Mouse (Mus musculus) heart, embryonic 14.5 days (tissue): Measurements from ENCODE around the gene Zc3hav1. TPM values are rescaled to one million over a fixed set of nuclear protein-coding genes. Genes with fewer than 3 reads are reported as not detected.

Source experiments
- ATAC-seq: fragments of 200-750 bp; cut with Nextera tagmentation; 2 replicates; pipeline ENCODE4 v1.8.0; 2017; ENCODE audit warnings: low read depth, moderate TSS enrichment; ENCODE audit not compliant: insufficient number of reproducible peaks, insufficient read depth, low FRiP score
- H3K27ac ChIP-seq, 2 experiments: fragments of 200-500 bp in 1 of 2; fragments of 300-500 bp in 1 of 2; sonication (generic) in 1 of 2; replicated peaks in 1 of 2; 2 replicates each; pipeline ENCODE4 v1.5.1; 2012 to 2014; ENCODE audit warnings: low read depth in 2 of 2, low read length in 2 of 2, control low read depth in 1 of 2, mild to moderate bottlenecking in 1 of 2, mixed read lengths in 1 of 2; ENCODE audit not compliant: control insufficient read depth in 1 of 2, insufficient read depth in 1 of 2
- H3K27me3 ChIP-seq: fragments of 300-500 bp; sonication (generic); 2 replicates; pipeline ENCODE4 v1.6.1; 2014; ENCODE audit warnings: mild to moderate bottlenecking, low read length, control low read depth; ENCODE audit not compliant: control insufficient read depth, insufficient read depth
- H3K36me3 ChIP-seq: fragments of 300-500 bp; sonication (generic); 2 replicates; pipeline ENCODE4 v1.6.1; 2014; ENCODE audit warnings: mild to moderate bottlenecking, control low read depth, low read length, mixed read lengths; ENCODE audit not compliant: control insufficient read depth, insufficient read depth
- H3K4me1 ChIP-seq, 2 experiments: fragments of 200-500 bp in 1 of 2; fragments of 300-500 bp in 1 of 2; sonication (generic) in 1 of 2; 2 replicates each; pipeline ENCODE4 v1.6.1; 2012 to 2014; ENCODE audit warnings: low read length in 2 of 2, control low read depth in 1 of 2, mixed read lengths in 1 of 2; ENCODE audit not compliant: control insufficient read depth in 2 of 2, insufficient read depth in 2 of 2
- H3K4me2 ChIP-seq: fragments of 300-500 bp; sonication (generic); 2 replicates; pipeline ENCODE4 v1.6.1; 2014; ENCODE audit warnings: mild to moderate bottlenecking, low read length
- H3K4me3 ChIP-seq, 2 experiments: fragments of 200-500 bp in 1 of 2; fragments of 300-500 bp in 1 of 2; sonication (generic) in 1 of 2; 2 replicates each; pipeline ENCODE4 v1.5.1; 2012 to 2014; ENCODE audit warnings: low read length in 2 of 2, mild to moderate bottlenecking in 2 of 2, control low read depth in 1 of 2, low read depth in 1 of 2, moderate library complexity in 1 of 2; ENCODE audit not compliant: control insufficient read depth in 1 of 2, insufficient read depth in 1 of 2
- H3K9ac ChIP-seq: fragments of 300-500 bp; sonication (generic); 2 replicates; pipeline ENCODE4 v1.6.1; 2014; ENCODE audit warnings: mild to moderate bottlenecking, low read length
- H3K9me3 ChIP-seq: fragments of 300-500 bp; sonication (generic); 2 replicates; pipeline ENCODE4 v1.6.1; 2016; ENCODE audit warnings: low read length, control low read depth; ENCODE audit not compliant: control insufficient read depth
- WGBS: fragments of 180-500 bp; shearing (Covaris S2); extraction: QIAGEN DNeasy Blood & Tissue Kit; methylation state at CpG from one replicate; pipeline ENCODE4 v1.1.7; 2014; 5-methylcytosine and 5-hydroxymethylcytosine counted together
- polyA plus RNA-seq: library from polyadenylated mRNA; unstranded; fragments of >200 nt; fragmentation: Nextera tagmentation; extraction: Ambion mirVana; gene quantifications from 2 replicates; pipeline ENCODE4 v1.2.1, GENCODE M21; 2014

Gene Zc3hav1
- polyA plus RNA-seq, 1 experiment from 2014 or later, result 7.2 TPM

GRCm38 (mm10) chr6:38341751-38342665 lies 12.4 kb downstream of the Zc3hav1 start:
- 0 out of 4 replicates have a peak overlapping the region, but pooled peaks of 1 of the 2 experiments have one; percentile 1 for H3K4me3 ChIP-seq
- no peak overlapping the region for H3K27ac ChIP-seq
- peaks cover 11 to 13% of the 10 kb centered on the region in 2 experiments for H3K4me1 ChIP-seq
- no peak overlapping the region for H3K9ac ChIP-seq
- ATAC-seq, result peak; percentile 30; the same call in 1 of the 2 replicates
- no peaks in the 10 kb centered on the region for H3K9me3 ChIP-seq
- no peaks in the 10 kb centered on the region for H3K27me3 ChIP-seq
- WGBS, result 19% methylated on average over 11 of the region's 11 CpGs
- peak overlapping the region; percentile 37 for H3K4me2 ChIP-seq
- H3K36me3 ChIP-seq, result peaks cover 8% of the 10 kb centered on the region; the same call in 1 of the 2 replicates

- Histone ChIP-seq H3K9me3 (no peaks in the 10 kb centered on the region), H3K27ac (no peak overlapping the region), H3K4me3 (no peak overlapping the region), H3K27me3 (no peaks in the 10 kb centered on the region), H3K9ac (no peak overlapping the region), H3K4me1 (peaks cover 11 to 12% of the 10 kb centered on the region in 2 experiments), H3K4me2 (no peak overlapping the region), H3K36me3 (peaks cover 19% of the 10 kb centered on the region)
- 67% methylated on average over 2 of the region's 2 CpGs for WGBS
- no peak for ATAC-seq
Observed at GRCm38 (mm10) chr6:38339078-38339477, 15.3 kb downstream of the Zc3hav1 start.

GRCm38 (mm10) chr6:38337951-38338350 lies 16.5 kb downstream of the Zc3hav1 start:
- 76% methylated on average over 6 of the region's 6 CpGs for WGBS
- no peaks in the 10 kb centered on the region for H3K27me3 ChIP-seq
- H3K4me3 ChIP-seq, result no peak overlapping the region
- H3K9ac ChIP-seq, result no peak overlapping the region
- no peaks in the 10 kb centered on the region for H3K9me3 ChIP-seq
- H3K27ac ChIP-seq, result no peak overlapping the region
- no peak overlapping the region for H3K4me2 ChIP-seq
- peaks cover 9 to 11% of the 10 kb centered on the region in 2 experiments for H3K4me1 ChIP-seq
- H3K36me3 ChIP-seq, result peaks cover 19% of the 10 kb centered on the region
- ATAC-seq, result no peak

GRCm38 (mm10) chr6:38337166-38337705 lies 17.2 kb downstream of the Zc3hav1 start:
- H3K27me3 ChIP-seq, result no peaks in the 10 kb centered on the region
- no peaks in the 10 kb centered on the region for H3K9me3 ChIP-seq
- no peak overlapping the region for H3K27ac ChIP-seq
- no peak for ATAC-seq
- no peak overlapping the region for H3K4me3 ChIP-seq
- H3K4me1 ChIP-seq, result peaks cover 6 to 8% of the 10 kb centered on the region in 2 experiments
- peaks cover 22% of the 10 kb centered on the region for H3K36me3 ChIP-seq
- no peak overlapping the region for H3K4me2 ChIP-seq
- WGBS, result 88% methylated on average over 4 of the region's 4 CpGs
- H3K9ac ChIP-seq, result no peak overlapping the region

- peaks cover 29% of the 10 kb centered on the region for H3K36me3 ChIP-seq
- ATAC-seq, result no peak
Observed at GRCm38 (mm10) chr6:38335264-38335663, 19.1 kb downstream of the Zc3hav1 start.

GRCm38 (mm10) chr6:38326596-38326995 lies 27.8 kb downstream of the Zc3hav1 start:
- Histone ChIP-seq H3K4me3 (no peak overlapping the region), H3K9ac (no peak overlapping the region), H3K4me2 (no peak overlapping the region), H3K36me3 (peaks cover 19% of the 10 kb centered on the region), H3K4me1 (no peaks in the 10 kb centered on the region), H3K9me3 (no peaks in the 10 kb centered on the region), H3K27me3 (no peaks in the 10 kb centered on the region), H3K27ac (no peak overlapping the region)
- no peak for ATAC-seq
- 27% methylated on average over 4 of the region's 4 CpGs for WGBS

More at GRCm38 (mm10) chr6:38335264-38335663, 19.1 kb downstream of the Zc3hav1 start:
- Histone ChIP-seq H3K9me3 (no peaks in the 10 kb centered on the region), H3K9ac (no peak overlapping the region), H3K27ac (no peak overlapping the region), H3K4me1 (no peaks in the 10 kb centered on the region), H3K4me3 (no peak overlapping the region), H3K27me3 (no peaks in the 10 kb centered on the region), H3K4me2 (no peak overlapping the region)
- 84% methylated on average over 6 of the region's 6 CpGs for WGBS

GRCm38 (mm10) chr6:38320621-38321020 lies 33.8 kb downstream of the Zc3hav1 start:
- Histone ChIP-seq H3K4me3 (no peak overlapping the region), H3K27ac (no peak overlapping the region), H3K9me3 (no peaks in the 10 kb centered on the region), H3K4me2 (no peak overlapping the region), H3K9ac (no peak overlapping the region), H3K4me1 (no peaks in the 10 kb centered on the region), H3K36me3 (peaks cover 32% of the 10 kb centered on the region), H3K27me3 (no peaks in the 10 kb centered on the region)
- no peak for ATAC-seq
- WGBS, result 85% methylated on average over 9 of the region's 9 CpGs
